Mouse (Mus musculus) kidney, postnatal 0 days (tissue): ENCODE measurements around the gene Cidec. TPM values are rescaled to one million over a fixed set of nuclear protein-coding genes. Genes with fewer than 3 reads are reported as not detected.

ENCODE experiments used
- ATAC-seq: fragments of 200-750 bp; cut with Nextera tagmentation; replicated peaks from 2 replicates; pipeline ENCODE4 v1.8.0; 2017; ENCODE audit warnings: low read depth, moderate number of reproducible peaks, moderate TSS enrichment, moderate library complexity; ENCODE audit not compliant: low FRiP score
- DNase-seq: peaks from one replicate; pipeline ENCODE4 v3.0.0-alpha.2; 2016; ENCODE audit warnings: low spot score
- H3K27ac ChIP-seq: fragments of 300-500 bp; sonication (generic); 2 replicates; pipeline ENCODE4 v1.5.1; 2014; ENCODE audit warnings: mild to moderate bottlenecking
- H3K27me3 ChIP-seq: fragments of 300-500 bp; sonication (generic); 2 replicates; pipeline ENCODE4 v1.6.1; 2014; ENCODE audit warnings: low read length, mixed read lengths; ENCODE audit not compliant: insufficient read depth
- H3K36me3 ChIP-seq: fragments of 300-500 bp; sonication (generic); 2 replicates; pipeline ENCODE4 v1.6.1; 2014; ENCODE audit warnings: low read length, mixed read lengths; ENCODE audit not compliant: insufficient read depth
- H3K4me1 ChIP-seq: fragments of 300-500 bp; sonication (generic); replicated peaks from 2 replicates; pipeline ENCODE4 v1.6.1; 2014; ENCODE audit warnings: antibody characterized with exemption, low read length, mixed read lengths; ENCODE audit not compliant: insufficient read depth
- H3K4me2 ChIP-seq: fragments of 300-500 bp; sonication (generic); 2 replicates; pipeline ENCODE4 v1.6.1; 2014; ENCODE audit warnings: mild to moderate bottlenecking, low read length, moderate library complexity, mixed read lengths
- H3K4me3 ChIP-seq: fragments of 300-500 bp; sonication (generic); replicated peaks from 2 replicates; pipeline ENCODE4 v1.5.1; 2014; ENCODE audit warnings: low read depth, low read length
- H3K9ac ChIP-seq: fragments of 300-500 bp; sonication (generic); 2 replicates; pipeline ENCODE4 v1.6.1; 2014; ENCODE audit warnings: low read depth, low read length
- H3K9me3 ChIP-seq: fragments of 300-500 bp; sonication (generic); replicated peaks from 2 replicates; pipeline ENCODE4 v1.6.1; 2016; ENCODE audit warnings: low read length, inconsistent platforms, mixed read lengths
- CTCF ChIP-seq: IDR thresholded peaks from 2 replicates; pipeline ENCODE4 v1.5.1; 2016; ENCODE audit warnings: antibody characterized with exemption, low read depth, mild to moderate bottlenecking, moderate library complexity
- WGBS: fragments of 180-500 bp; shearing (Covaris S2); extraction: QIAGEN DNeasy Blood & Tissue Kit; methylation state at CpG from one replicate; pipeline ENCODE4 v1.1.7; 2014; 5-methylcytosine and 5-hydroxymethylcytosine counted together
- microRNA-seq: library from miRNA; unstranded; fragments of <30 nt; microRNA quantifications from one replicate; pipeline ENCODE4, GENCODE M21; 2016
- polyA plus RNA-seq: library from polyadenylated mRNA; unstranded; fragments of >200 nt; fragmentation: Nextera tagmentation; extraction: Ambion mirVana; gene quantifications from 2 replicates; pipeline ENCODE4 v1.2.1, GENCODE M21; 2015

Gene Cidec
- polyA plus RNA-seq, 1 experiment from 2014 or later: 0.17 TPM

- Histone ChIP-seq H3K4me1 (peaks cover 4% of the 10 kb centered on the region), H3K36me3 (peaks cover 40% of the 10 kb centered on the region)
- ATAC-seq: no peak
Observed at GRCm38 (mm10) chr6:113377172-113377495, 58.4 kb downstream of the Cidec start.

More at GRCm38 (mm10) chr6:113377172-113377495, 58.4 kb downstream of the Cidec start:
- no peaks in the 10 kb centered on the region for H3K9me3 ChIP-seq
- H3K4me3 ChIP-seq: peak overlapping the region; percentile 72
- 7% methylated on average over 7 of the region's 7 CpGs for WGBS
- H3K27ac ChIP-seq: peak overlapping the region; percentile 95
- peak overlapping the region; percentile 52 for H3K4me2 ChIP-seq
- peak overlapping the region; percentile 86 for H3K9ac ChIP-seq
- TF ChIP-seq CTCF: no peak
- DNase-seq: no peak
- no peaks in the 10 kb centered on the region for H3K27me3 ChIP-seq

Small RNA genes within 50 kb of the gene (microRNA-seq; reads per million reads assigned to microRNA genes)
- gene Gm24387: not detected

Other genes starting within 250 kb of the Cidec start
- 0.20 and 0.45 TPM in 2 replicates for gene Lhfpl4, start 240.4 kb downstream of the Cidec start, polyA plus RNA-seq
- 30.5 and 33.7 TPM in 2 replicates for gene Mtmr14, start 197.9 kb downstream of the Cidec start, polyA plus RNA-seq
- gene Cpne9, start 153.5 kb downstream of the Cidec start, polyA plus RNA-seq: not detected in 2 replicates
- gene Brpf1, start 128.6 kb downstream of the Cidec start, polyA plus RNA-seq: 12.2 and 12.5 TPM in 2 replicates
- 14.0 TPM in 2 replicates for gene Ogg1, start 108.8 kb downstream of the Cidec start, polyA plus RNA-seq
- gene Camk1, start 91.8 kb downstream of the Cidec start, polyA plus RNA-seq: 90.6 and 99.7 TPM in 2 replicates
- gene Tada3, start 57.9 kb downstream of the Cidec start, polyA plus RNA-seq: 37.9 and 39.9 TPM in 2 replicates
- 375 and 420 TPM in 2 replicates for gene Arpc4, start 57.6 kb downstream of the Cidec start, polyA plus RNA-seq
- 1.5 and 2.0 TPM in 2 replicates for gene Ttll3, start 46.5 kb downstream of the Cidec start, polyA plus RNA-seq
- 24.4 and 30.5 TPM in 2 replicates for gene Rpusd3, start 16.4 kb downstream of the Cidec start, polyA plus RNA-seq
- 111 and 114 TPM in 2 replicates for gene Jagn1, start 6.8 kb upstream of the Cidec start, polyA plus RNA-seq
- gene Il17re, start 22.7 kb upstream of the Cidec start, polyA plus RNA-seq: 10.9 and 11.1 TPM in 2 replicates
- 28.0 and 28.8 TPM in 2 replicates for gene Il17rc, start 35.7 kb upstream of the Cidec start, polyA plus RNA-seq
- gene Creld1, start 47.5 kb upstream of the Cidec start, polyA plus RNA-seq: 25.7 and 28.7 TPM in 2 replicates
- gene Prrt3, start 66.2 kb upstream of the Cidec start, polyA plus RNA-seq: 0.52 and 0.55 TPM in 2 replicates
- gene Emc3, start 95.9 kb upstream of the Cidec start, polyA plus RNA-seq: 114 and 118 TPM in 2 replicates
- gene Fancd2, start 95.9 kb upstream of the Cidec start, polyA plus RNA-seq: 3.0 and 5.1 TPM in 2 replicates
- 1.6 TPM in 2 replicates for gene Fancd2os, start 165.0 kb upstream of the Cidec start, polyA plus RNA-seq
- gene Brk1, start 169.0 kb upstream of the Cidec start, polyA plus RNA-seq: 236 and 242 TPM in 2 replicates
- gene Vhl, start 188.2 kb upstream of the Cidec start, polyA plus RNA-seq: 33.5 and 36.9 TPM in 2 replicates
- 5.3 and 6.7 TPM in 2 replicates for gene Irak2, start 202.7 kb upstream of the Cidec start, polyA plus RNA-seq